Mouse (Mus musculus) myocyte (in vitro differentiated cells): ENCODE data around the gene Copb1. TPM values are rescaled to one million over a fixed set of nuclear protein-coding genes. Genes with fewer than 3 reads are reported as not detected.

Source experiments
- H3K27me3 ChIP-seq: one replicate; pipeline ENCODE4 v1.6.1; 2011; ENCODE audit not compliant: control insufficient read depth, insufficient read depth, insufficient read length
- H3K36me3 ChIP-seq: one replicate; pipeline ENCODE4 v1.6.1; 2011; ENCODE audit not compliant: control insufficient read depth, insufficient read depth
- H3K4me2 ChIP-seq: one replicate; pipeline ENCODE4 v1.6.1; 2011; ENCODE audit warnings: low read depth, control low read depth
- H3K4me3 ChIP-seq: one replicate; pipeline ENCODE4 v1.5.1; 2011; ENCODE audit warnings: mild to moderate bottlenecking, control low read depth, moderate library complexity
- H3K79me2 ChIP-seq: one replicate; pipeline ENCODE4 v1.6.1; 2011; ENCODE audit not compliant: control insufficient read depth, insufficient read depth
- H3ac ChIP-seq: one replicate; pipeline ENCODE4 v1.6.1; 2011; ENCODE audit not compliant: control insufficient read depth, insufficient read length
- CEBPB ChIP-seq: IDR thresholded peaks from 2 replicates; pipeline ENCODE4 v1.6.1; 2011; ENCODE audit warnings: mild to moderate bottlenecking, moderate library complexity; ENCODE audit not compliant: poor library complexity, insufficient read depth, severe bottlenecking
- E2F4 ChIP-seq: IDR thresholded peaks from one replicate; pipeline ENCODE4 v1.6.1; 2011; ENCODE audit warnings: mild to moderate bottlenecking, control low read depth, moderate library complexity; ENCODE audit not compliant: insufficient read depth
- MAX ChIP-seq: IDR thresholded peaks from one replicate; pipeline ENCODE4 v1.6.1; 2011; ENCODE audit warnings: low read depth, mild to moderate bottlenecking, control low read depth
- MYOD1 ChIP-seq, 3 experiments: IDR thresholded peaks; one replicate each; pipeline ENCODE4 v1.6.1; 2011; ENCODE audit warnings: control low read depth in 2 of 3, low read depth in 2 of 3, mild to moderate bottlenecking in 2 of 3, moderate library complexity in 1 of 3; ENCODE audit not compliant: insufficient read length in 2 of 3, control insufficient read depth in 1 of 3
- MYOG ChIP-seq, 3 experiments: IDR thresholded peaks; one replicate each; pipeline ENCODE4 v1.6.1; 2011; ENCODE audit warnings: control low read depth in 2 of 3, low read depth in 2 of 3, mild to moderate bottlenecking in 2 of 3; ENCODE audit not compliant: insufficient read length in 2 of 3, control insufficient read depth in 1 of 3, insufficient read depth in 1 of 3
- POLR2A ChIP-seq: IDR thresholded peaks from one replicate; pipeline ENCODE4 v1.6.1; 2011; ENCODE audit warnings: low read depth, mild to moderate bottlenecking, control low read depth, moderate library complexity; ENCODE audit not compliant: insufficient read length
- POLR2AphosphoS2 ChIP-seq: IDR thresholded peaks from one replicate; pipeline ENCODE4 v1.6.1; 2011; ENCODE audit warnings: low read depth, control low read depth; ENCODE audit not compliant: insufficient read length
- REST ChIP-seq: IDR thresholded peaks from one replicate; pipeline ENCODE4 v1.6.1; 2011; ENCODE audit warnings: mild to moderate bottlenecking, control low read depth, moderate library complexity; ENCODE audit not compliant: insufficient read depth, insufficient read length
- SRF ChIP-seq: IDR thresholded peaks from one replicate; pipeline ENCODE4 v1.6.1; 2011; ENCODE audit warnings: low read depth; ENCODE audit not compliant: control insufficient read depth, insufficient read length
- TCF12 ChIP-seq: IDR thresholded peaks from one replicate; pipeline ENCODE4 v1.6.1; 2011; ENCODE audit warnings: mild to moderate bottlenecking, control low read depth; ENCODE audit not compliant: poor library complexity, insufficient read depth, severe bottlenecking
- TCF3 ChIP-seq: IDR thresholded peaks from one replicate; pipeline ENCODE4 v1.6.1; 2011; ENCODE audit warnings: low read depth, control low read depth; ENCODE audit not compliant: insufficient read length
- USF1 ChIP-seq: IDR thresholded peaks from one replicate; pipeline ENCODE4 v1.6.1; 2011; ENCODE audit warnings: low read depth, mild to moderate bottlenecking, control low read depth, moderate library complexity
- polyA plus RNA-seq: library from polyadenylated mRNA; unstranded; fragments of >200 nt; fragmentation: generic; extraction: Trizol; gene quantifications from one replicate; pipeline ENCODE4 v1.2.1, GENCODE M21; 2012; ENCODE audit warnings: missing spikeins

Gene Copb1
- polyA plus RNA-seq, 1 experiment: 52.4 TPM

DNA sequence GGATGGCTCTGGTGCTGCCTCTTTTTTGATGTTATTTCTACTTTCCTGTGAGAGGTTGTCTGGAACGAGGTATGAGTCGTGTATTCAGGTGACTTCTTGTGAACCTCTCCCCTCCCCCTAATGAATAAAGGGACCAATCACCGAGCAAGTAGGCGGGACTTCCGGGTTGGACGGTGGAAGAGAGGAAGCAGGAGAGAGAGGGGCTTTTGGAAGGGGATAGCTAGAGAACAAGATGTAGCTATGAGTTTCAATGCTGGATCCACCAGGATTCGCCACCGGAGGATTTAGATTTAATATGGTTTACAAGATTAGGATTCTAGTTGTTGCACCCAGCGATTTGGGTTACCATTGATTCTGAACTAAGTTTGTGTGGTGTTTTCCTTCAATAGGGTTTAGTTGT lies 28.5 kb upstream of the Copb1 start:
- Histone ChIP-seq H3K4me3 (no peak overlapping the region), H3K4me2 (no peak overlapping the region), H3K79me2 (no peaks in the 10 kb centered on the region), H3ac (no peak overlapping the region), H3K27me3 (no peaks in the 10 kb centered on the region), H3K36me3 (no peaks in the 10 kb centered on the region)
- TF ChIP-seq POLR2A (no peak), USF1 (no peak), MYOG (IDR thresholded peaks at IDR 0.05; ENCODE audit: control insufficient read depth in 1 of 3, insufficient read depth in 1 of 3, insufficient read length in 2 of 3, low read depth in 2 of 3) (no peak), SRF (no peak), REST (no peak), TCF12 (no peak), E2F4 (no peak), CEBPB (no peak), TCF3 (no peak), POLR2AphosphoS2 (no peak), MAX (no peak), MYOD1 (IDR thresholded peaks at IDR 0.05; ENCODE audit: control insufficient read depth in 1 of 3, insufficient read length in 2 of 3, low read depth in 2 of 3) (no peak)

DNA sequence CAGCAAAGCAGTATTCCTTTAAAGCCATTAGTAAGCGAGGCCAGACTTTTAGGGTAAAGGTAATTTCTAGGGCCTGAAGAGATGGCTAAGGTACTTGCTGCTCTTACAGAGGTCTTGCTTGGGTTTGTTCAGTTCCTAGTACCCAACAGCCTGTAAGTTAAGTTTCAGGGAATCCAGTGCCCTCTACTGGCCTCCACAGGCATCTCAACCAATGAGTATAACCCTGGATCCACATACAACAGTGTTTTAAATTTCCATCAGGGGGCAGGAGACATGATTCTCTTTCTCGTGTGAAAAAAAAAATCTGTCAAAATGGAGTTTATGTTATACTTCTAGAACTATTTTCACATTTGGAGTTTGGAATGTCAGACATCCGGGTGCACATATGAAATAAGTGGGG lies 27.2 kb upstream of the Copb1 start:
- H3K4me3 ChIP-seq: no peak overlapping the region
- no peak overlapping the region for H3K4me2 ChIP-seq
- no peaks in the 10 kb centered on the region for H3K79me2 ChIP-seq
- TF ChIP-seq REST: no peak
- no peak for TF ChIP-seq TCF12
- no peak for TF ChIP-seq TCF3
- no peaks in the 10 kb centered on the region for H3K36me3 ChIP-seq
- H3ac ChIP-seq: no peak overlapping the region
- H3K27me3 ChIP-seq: no peaks in the 10 kb centered on the region

DNA sequence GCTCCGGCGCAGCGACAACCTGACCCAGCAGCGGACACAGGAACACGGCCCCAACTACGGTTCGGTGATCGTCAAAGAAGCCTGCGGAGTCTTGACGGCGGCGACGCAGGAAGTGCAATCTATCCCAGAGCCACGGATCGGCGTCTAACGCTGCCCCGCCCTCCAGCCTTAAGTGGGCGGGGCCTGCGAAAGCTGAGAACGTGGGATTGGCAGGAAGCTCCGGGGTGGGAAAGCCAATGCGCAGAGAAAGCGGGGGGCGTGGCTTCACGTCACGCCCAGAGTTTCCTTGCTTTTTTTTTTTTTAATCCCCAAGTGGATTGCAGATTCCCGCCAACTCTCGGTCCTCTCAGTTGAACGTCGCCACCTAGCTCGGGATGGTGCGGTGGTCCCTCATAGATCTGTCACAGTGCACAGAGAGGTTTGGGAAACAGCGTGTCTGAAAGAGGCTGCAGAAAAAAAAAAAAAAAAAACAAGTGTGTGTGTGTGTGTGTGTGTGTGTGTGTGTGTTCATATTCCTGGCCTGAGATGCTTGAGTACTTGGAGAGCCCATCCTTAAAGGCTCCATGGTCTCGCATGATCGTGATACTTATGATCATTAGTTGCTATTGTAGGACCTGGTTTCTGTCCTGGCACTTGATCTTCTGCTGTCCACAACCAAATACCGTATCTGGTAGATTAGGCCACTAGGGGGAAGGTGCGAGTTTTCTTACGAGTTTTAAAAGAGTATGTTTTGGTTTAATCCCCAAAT lies 21.7 kb upstream of the Copb1 start, which contains the start of gene Psma1:
TSS of gene Psma1 (minus strand) at position 114 of the 748 bp plus-strand sequence.
- Histone ChIP-seq H3ac (peak within 1 kb of the TSS; percentile 15), H3K4me3 (peak within 1 kb of the TSS; percentile 93), H3K4me2 (peak within 1 kb of the TSS; percentile 88), H3K27me3 (no peaks in the 10 kb centered on the region), H3K36me3 (peaks cover 19% of the 10 kb centered on the region), H3K79me2 (peaks cover 22% of the 10 kb centered on the region)
- peak in 1 of 3 experiments; percentile 32 for TF ChIP-seq MYOG (IDR thresholded peaks at IDR 0.05; ENCODE audit: control insufficient read depth in 1 of 3, insufficient read depth in 1 of 3, insufficient read length in 2 of 3, low read depth in 2 of 3)
- TF ChIP-seq CEBPB: no peak
- TF ChIP-seq MAX: no peak
- TF ChIP-seq E2F4: peak; percentile 58
- TF ChIP-seq USF1: no peak
- peak; percentile 87 for TF ChIP-seq SRF
- TF ChIP-seq POLR2AphosphoS2: peak; percentile 89
- TF ChIP-seq TCF12: no peak
- TF ChIP-seq TCF3: no peak
- no peak for TF ChIP-seq MYOD1 (IDR thresholded peaks at IDR 0.05; ENCODE audit: control insufficient read depth in 1 of 3, insufficient read length in 2 of 3, low read depth in 2 of 3)
- peak; percentile 91 for TF ChIP-seq POLR2A
- no peak for TF ChIP-seq REST

DNA sequence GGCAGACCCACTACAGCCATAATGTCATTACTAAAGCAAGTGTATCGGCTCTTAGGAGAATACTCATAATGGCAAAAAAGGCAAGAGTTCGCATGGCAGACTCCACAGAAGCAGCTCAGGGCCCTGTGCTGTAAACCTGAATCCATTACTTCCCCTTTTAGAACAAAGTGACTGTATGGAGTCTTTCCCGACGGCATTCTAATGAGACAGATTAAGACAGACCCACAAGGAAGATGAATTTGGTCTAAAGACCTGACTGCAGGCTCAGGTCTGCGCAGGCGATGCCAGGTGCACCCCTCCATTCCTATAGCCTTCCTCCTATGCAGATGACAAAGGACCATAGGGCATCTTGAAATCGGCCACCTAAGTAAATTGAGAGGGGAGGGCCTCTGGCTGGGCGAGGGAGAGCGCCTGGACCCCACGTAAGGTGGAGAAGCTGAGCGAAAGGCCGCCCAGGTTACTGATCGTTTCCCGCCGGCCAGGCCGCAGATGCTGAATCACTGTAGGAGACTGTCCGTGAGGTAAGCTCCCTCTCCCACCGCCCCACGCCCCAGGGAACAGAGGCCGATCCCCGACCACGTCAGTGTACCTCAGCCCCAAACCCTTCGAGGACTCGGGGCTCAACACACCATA lies 21.0 kb upstream of the Copb1 start:
- Histone ChIP-seq H3ac (peak overlapping the region; percentile 15), H3K4me2 (peak overlapping the region; percentile 88), H3K79me2 (peaks cover 22% of the 10 kb centered on the region), H3K4me3 (peak overlapping the region; percentile 93), H3K36me3 (peaks cover 21% of the 10 kb centered on the region), H3K27me3 (no peaks in the 10 kb centered on the region)
- no peak for TF ChIP-seq TCF12
- TF ChIP-seq E2F4: no peak

DNA sequence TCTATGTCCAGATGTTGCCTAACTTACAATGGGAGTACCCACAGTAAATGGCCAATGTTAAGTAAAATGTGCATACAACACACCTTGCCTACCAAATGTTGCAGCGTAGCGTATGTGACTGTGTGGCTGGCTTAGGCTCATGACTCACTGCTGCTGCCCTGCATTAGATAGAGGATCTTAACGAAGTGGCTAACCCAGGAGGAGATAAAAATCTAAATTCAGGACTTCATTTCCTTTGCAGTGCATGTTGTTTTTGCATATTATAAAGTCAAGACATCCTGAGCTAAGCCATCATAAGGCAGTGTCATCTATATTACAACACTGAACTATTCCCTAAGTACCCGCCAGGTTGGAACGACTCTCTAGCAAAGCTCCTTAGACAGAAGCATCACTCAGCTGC lies 13.9 kb upstream of the Copb1 start:
- peaks cover 69% of the 10 kb centered on the region for H3K36me3 ChIP-seq
- H3K4me3 ChIP-seq: no peak overlapping the region
- no peaks in the 10 kb centered on the region for H3K79me2 ChIP-seq
- TF ChIP-seq POLR2A: no peak
- no peak for TF ChIP-seq TCF12
- no peak for TF ChIP-seq MAX
- TF ChIP-seq CEBPB: no peak
- TF ChIP-seq MYOG (IDR thresholded peaks at IDR 0.05; ENCODE audit: control insufficient read depth in 1 of 3, insufficient read depth in 1 of 3, insufficient read length in 2 of 3, low read depth in 2 of 3): no peak
- no peak for TF ChIP-seq SRF
- TF ChIP-seq USF1: no peak
- no peak for TF ChIP-seq REST
- TF ChIP-seq TCF3: no peak
- TF ChIP-seq MYOD1 (IDR thresholded peaks at IDR 0.05; ENCODE audit: control insufficient read depth in 1 of 3, insufficient read length in 2 of 3, low read depth in 2 of 3): no peak
- no peak for TF ChIP-seq E2F4
- no peak for TF ChIP-seq POLR2AphosphoS2
- H3ac ChIP-seq: no peak overlapping the region
- no peaks in the 10 kb centered on the region for H3K27me3 ChIP-seq
- no peak overlapping the region for H3K4me2 ChIP-seq
